Mouse (Mus musculus): Measurements from ENCODE around the gene Vmn2r96. TPM values are rescaled to one million over a fixed set of nuclear protein-coding genes. Genes with fewer than 3 reads are reported as not detected.
"Not testable (repeated sequence)": the region's sequence is repeated elsewhere in the genome, so short reads cannot be mapped to it uniquely, and the experiment has no call there.

Vmn2r96 gene
- 0.02 TPM in 1 of 2 replicates, not detected in the other for polyA plus RNA-seq (2012; rRNA removed)

GRCm38 (mm10) chr17:18572851-18573250, at the start of gene Vmn2r96:
TSS of gene Vmn2r96 (plus strand) at chr17:18573151.
- not testable (repeated sequence) for DNase-seq; H3K4me1 ChIP-seq (ENCODE audit: control insufficient read depth, insufficient read depth, low read length); H3K36me3 ChIP-seq (ENCODE audit: control insufficient read depth, insufficient read depth, low read length); H3K4me3 ChIP-seq (ENCODE audit: insufficient read depth, low read depth, low read length); H3K27me3 ChIP-seq (replicated peaks; ENCODE audit: control insufficient read depth, insufficient read depth, low read length); H3K27ac ChIP-seq (ENCODE audit: insufficient read depth, low read depth, low read length)
- WGBS = 81% methylated on average over 1 of the region's 1 CpGs

- H3K4me1 ChIP-seq (ENCODE audit: control insufficient read depth, insufficient read depth, low read length) = no peaks in the 10 kb centered on the region
- no peaks in the 10 kb centered on the region for H3K27me3 ChIP-seq (replicated peaks; ENCODE audit: control insufficient read depth, insufficient read depth, low read length)
- TF ChIP-seq POLR2A (IDR thresholded peaks at IDR 0.05; ENCODE audit: low read depth, low read length) (no peak), CTCF (conservative IDR thresholded peaks at IDR 0.05; ENCODE audit: insufficient read depth, insufficient read length, low read depth, low read length) (no peak)
- no peaks in the 10 kb centered on the region for H3K36me3 ChIP-seq (ENCODE audit: control insufficient read depth, insufficient read depth, low read length)
- H3K4me3 ChIP-seq (ENCODE audit: insufficient read depth, low read depth, low read length) = no peak overlapping the region
- no peak for DNase-seq
- H3K27ac ChIP-seq (ENCODE audit: insufficient read depth, low read depth, low read length) = no peak overlapping the region
These were observed 49.6 kb upstream of the Vmn2r96 start for GRCm38 (mm10) chr17:18523371-18523770.

- Histone ChIP-seq H3K4me3 (ENCODE audit: insufficient read depth, low read depth, low read length) (no peak overlapping the region), H3K36me3 (ENCODE audit: control insufficient read depth, insufficient read depth, low read length) (no peaks in the 10 kb centered on the region), H3K27me3 (replicated peaks; ENCODE audit: control insufficient read depth, insufficient read depth, low read length) (no peaks in the 10 kb centered on the region), H3K27ac (ENCODE audit: insufficient read depth, low read depth, low read length) (no peak overlapping the region), H3K4me1 (ENCODE audit: control insufficient read depth, insufficient read depth, low read length) (no peaks in the 10 kb centered on the region)
- 74% methylated on average over 1 of the region's 1 CpGs for WGBS
- no peak for TF ChIP-seq CTCF (conservative IDR thresholded peaks at IDR 0.05; ENCODE audit: insufficient read depth, insufficient read length, low read depth, low read length)
- no peak for TF ChIP-seq POLR2A (IDR thresholded peaks at IDR 0.05; ENCODE audit: low read depth, low read length)
- no peak for DNase-seq
These were observed 49.0 kb upstream of the Vmn2r96 start for GRCm38 (mm10) chr17:18523991-18524390.

GRCm38 (mm10) chr17:18558212-18559158, 14.5 kb upstream of the Vmn2r96 start:
- not testable (repeated sequence) for H3K27ac ChIP-seq (ENCODE audit: insufficient read depth, low read depth, low read length)

GRCm38 (mm10) chr17:18566186-18566585, 6.8 kb upstream of the Vmn2r96 start:
- DNase-seq; H3K36me3 ChIP-seq (ENCODE audit: control insufficient read depth, insufficient read depth, low read length); H3K4me1 ChIP-seq (ENCODE audit: control insufficient read depth, insufficient read depth, low read length); H3K4me3 ChIP-seq (ENCODE audit: insufficient read depth, low read depth, low read length); H3K27ac ChIP-seq (ENCODE audit: insufficient read depth, low read depth, low read length); H3K27me3 ChIP-seq (replicated peaks; ENCODE audit: control insufficient read depth, insufficient read depth, low read length): not testable (repeated sequence)
- 86% methylated on average over 17 of the region's 17 CpGs for WGBS

More at GRCm38 (mm10) chr17:18558212-18559158, 14.5 kb upstream of the Vmn2r96 start:
- H3K27me3 ChIP-seq (replicated peaks; ENCODE audit: control insufficient read depth, insufficient read depth, low read length); H3K4me3 ChIP-seq (ENCODE audit: insufficient read depth, low read depth, low read length); H3K4me1 ChIP-seq (ENCODE audit: control insufficient read depth, insufficient read depth, low read length); H3K36me3 ChIP-seq (ENCODE audit: control insufficient read depth, insufficient read depth, low read length): not testable (repeated sequence)
- peak; percentile 2 for DNase-seq
- WGBS = 86% methylated on average over 31 of the region's 31 CpGs

- DNase-seq; H3K36me3 ChIP-seq (ENCODE audit: control insufficient read depth, insufficient read depth, low read length); H3K4me1 ChIP-seq (ENCODE audit: control insufficient read depth, insufficient read depth, low read length); H3K27ac ChIP-seq (ENCODE audit: insufficient read depth, low read depth, low read length); H3K4me3 ChIP-seq (ENCODE audit: insufficient read depth, low read depth, low read length); H3K27me3 ChIP-seq (replicated peaks; ENCODE audit: control insufficient read depth, insufficient read depth, low read length): not testable (repeated sequence)
- 88% methylated on average over 6 of the region's 6 CpGs for WGBS
These were observed 42.2 kb downstream of the Vmn2r96 start for GRCm38 (mm10) chr17:18615151-18615550.

GRCm38 (mm10) chr17:18626532-18626931, 53.6 kb downstream of the Vmn2r96 start:
- no peaks in the 10 kb centered on the region for H3K4me1 ChIP-seq (ENCODE audit: control insufficient read depth, insufficient read depth, low read length)
- H3K36me3 ChIP-seq (ENCODE audit: control insufficient read depth, insufficient read depth, low read length) = no peaks in the 10 kb centered on the region
- H3K27ac ChIP-seq (ENCODE audit: insufficient read depth, low read depth, low read length) = no peak overlapping the region
- no peak for DNase-seq
- no peaks in the 10 kb centered on the region for H3K27me3 ChIP-seq (replicated peaks; ENCODE audit: control insufficient read depth, insufficient read depth, low read length)
- TF ChIP-seq POLR2A (IDR thresholded peaks at IDR 0.05; ENCODE audit: low read depth, low read length) (no peak), CTCF (conservative IDR thresholded peaks at IDR 0.05; ENCODE audit: insufficient read depth, insufficient read length, low read depth, low read length) (no peak)
- no peak overlapping the region for H3K4me3 ChIP-seq (ENCODE audit: insufficient read depth, low read depth, low read length)

Other genes with a start within 250 kb of the Vmn2r96 start
- not detected in 2 replicates for gene Vmn2r95, start 149.1 kb upstream of the Vmn2r96 start, polyA plus RNA-seq (2012; rRNA removed)

All from kidney, adult 2 months (tissue).